Mouse (Mus musculus): ENCODE data around the gene Olfr6.

The Olfr6 gene

DNA sequence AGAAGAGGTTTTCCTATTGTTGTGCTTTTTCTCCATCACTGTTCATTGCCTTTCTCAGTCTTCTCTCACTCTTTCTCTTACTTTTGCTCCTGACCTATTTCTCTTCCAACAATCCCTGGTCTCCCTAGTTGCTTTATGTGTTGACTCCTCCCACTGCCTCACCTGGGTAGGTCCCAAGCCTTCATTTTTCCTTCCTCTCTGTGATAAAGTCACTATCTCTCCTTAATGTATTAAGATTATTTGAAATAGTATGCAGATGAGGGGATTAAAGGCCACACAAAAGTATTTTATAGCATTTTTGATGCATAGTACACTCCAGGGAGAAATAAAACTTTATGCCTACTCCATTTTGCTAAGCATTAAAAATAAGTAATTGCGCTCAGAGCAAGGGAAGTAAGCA is at the start of gene Olfr6:
Olfr6 (minus strand) TSS at position 101 of the 400 bp plus-strand sequence.
- DNase-seq (ENCODE audit: low spot score in 2 of 2), result no peak

DNA sequence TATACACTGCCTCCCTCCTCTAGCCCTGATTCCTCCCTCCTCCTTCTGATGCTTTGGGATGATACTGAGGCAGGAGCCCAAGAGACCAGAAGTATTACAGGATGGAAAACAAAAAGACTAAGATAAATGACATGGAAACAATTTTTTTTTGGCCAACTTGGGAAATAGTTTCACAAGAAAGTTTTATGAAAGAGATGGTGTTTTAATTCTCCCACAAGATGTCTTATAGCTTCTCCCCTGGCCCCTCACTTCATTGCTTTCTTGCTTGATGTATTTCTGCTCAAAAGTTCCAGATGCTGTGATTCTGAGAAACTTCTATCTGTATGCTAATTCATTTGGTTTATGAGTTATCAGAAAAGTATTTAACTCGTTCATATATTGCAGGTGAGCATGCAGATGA is 42.2 kb upstream of the Olfr6 start, which contains the start of gene Olfr2:
Olfr2 (minus strand) TSS at position 101 of the 400 bp plus-strand sequence.
- no peak for DNase-seq (ENCODE audit: low spot score in 2 of 2)

DNA sequence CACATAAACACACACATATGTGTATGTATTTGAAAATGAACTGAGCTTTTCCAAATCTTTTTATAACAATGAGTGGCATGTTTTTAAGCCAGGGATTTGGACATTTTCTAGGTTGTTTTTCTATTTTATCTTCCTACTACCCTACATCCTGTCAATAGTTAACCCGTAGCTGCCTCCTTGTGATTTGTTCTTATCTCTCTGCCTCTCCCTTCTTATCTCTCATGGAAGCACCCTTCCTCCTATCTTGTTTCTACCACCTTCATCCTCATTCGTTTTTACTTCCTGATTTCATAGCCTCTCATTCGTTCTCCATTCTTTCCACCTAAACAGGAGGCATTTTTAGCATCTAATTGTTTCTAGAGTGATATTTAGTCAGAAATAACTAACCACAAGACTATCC is 40.4 kb upstream of the Olfr6 start:
- DNase-seq (ENCODE audit: low spot score in 2 of 2), result no peak

DNA sequence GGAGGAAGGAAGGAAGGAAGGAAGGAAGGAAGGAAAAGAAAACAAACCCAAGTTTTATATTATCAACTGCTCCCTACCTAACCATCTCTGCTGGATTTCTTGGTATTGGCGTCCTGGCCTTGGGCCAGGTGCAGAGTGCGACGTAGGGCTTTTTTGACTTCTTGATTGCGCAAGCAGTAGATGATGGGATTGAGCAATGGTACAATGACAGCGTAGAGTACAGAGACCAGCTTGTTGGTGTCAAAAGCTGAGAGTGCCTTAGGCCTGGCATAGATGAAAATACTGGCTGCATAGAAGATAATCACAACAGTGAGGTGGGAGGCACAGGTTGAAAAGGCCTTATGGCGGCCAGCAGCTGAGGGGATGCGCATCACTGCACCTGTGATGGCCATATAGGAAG is 37.1 kb upstream of the Olfr6 start:
- no peak for DNase-seq (ENCODE audit: low spot score in 2 of 2)

DNA sequence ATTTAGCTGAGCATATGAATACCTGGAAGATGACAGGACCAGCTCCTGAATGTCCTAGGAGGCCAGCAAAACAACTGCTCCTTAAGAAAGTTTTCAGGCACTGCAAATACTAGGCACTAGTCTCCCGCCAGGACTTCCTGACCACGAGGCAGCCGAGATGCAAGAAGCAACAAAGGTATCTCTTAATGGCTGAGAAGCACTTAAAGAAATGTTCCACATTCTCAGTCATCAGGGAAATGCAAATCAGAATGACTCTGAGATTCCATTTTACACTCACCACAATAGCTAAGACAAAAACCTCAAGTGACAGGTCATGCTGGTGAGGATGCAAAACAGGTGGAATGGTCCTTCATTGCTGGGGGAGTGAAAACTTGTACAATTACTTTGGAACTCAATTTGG is 21.5 kb upstream of the Olfr6 start:
- DNase-seq (ENCODE audit: low spot score in 2 of 2), result no peak

DNA sequence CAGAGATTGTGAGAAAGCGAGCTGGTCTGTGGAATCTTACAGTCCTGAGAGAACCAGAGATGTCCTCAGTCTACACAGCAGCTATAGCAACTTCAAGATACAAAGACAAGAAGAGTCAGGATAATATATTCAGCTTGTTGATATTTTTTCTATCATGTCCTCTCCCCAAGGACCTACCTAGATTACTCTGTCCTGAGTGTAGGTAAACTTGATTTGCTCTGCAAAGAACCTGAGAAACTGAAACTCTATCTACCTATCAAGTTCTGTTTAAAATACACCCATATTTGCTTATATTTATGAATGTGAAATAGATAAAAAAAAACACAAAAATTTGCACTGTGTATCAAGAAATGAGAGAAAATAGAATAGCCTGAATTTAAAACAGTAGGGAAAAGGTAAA is 11.6 kb upstream of the Olfr6 start, which contains the start of gene Olfr711:
Olfr711 (minus strand) TSS at position 101 of the 400 bp plus-strand sequence.
- no peak for DNase-seq (ENCODE audit: low spot score in 2 of 2)

DNA sequence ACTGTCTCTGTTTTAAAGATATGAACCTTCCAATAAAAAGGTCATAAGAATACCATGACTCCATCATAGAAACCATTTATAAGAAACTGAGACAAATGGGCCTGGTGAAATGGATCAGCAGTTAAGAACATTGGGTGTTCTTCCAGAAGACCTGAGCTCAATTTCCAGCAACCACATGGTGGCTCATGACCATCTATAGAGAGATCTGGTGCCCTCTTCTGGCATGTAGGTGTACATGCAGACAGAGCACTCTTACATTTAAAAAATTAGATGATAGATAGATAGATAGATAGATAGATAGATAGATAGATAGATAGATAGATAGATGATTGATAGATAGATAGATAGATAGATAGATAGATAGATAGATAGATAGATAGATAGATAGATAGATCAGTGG is 3.8 kb upstream of the Olfr6 start:
- DNase-seq (ENCODE audit: low spot score in 2 of 2), result peak in 1 of 2 experiments; percentile 5

DNA sequence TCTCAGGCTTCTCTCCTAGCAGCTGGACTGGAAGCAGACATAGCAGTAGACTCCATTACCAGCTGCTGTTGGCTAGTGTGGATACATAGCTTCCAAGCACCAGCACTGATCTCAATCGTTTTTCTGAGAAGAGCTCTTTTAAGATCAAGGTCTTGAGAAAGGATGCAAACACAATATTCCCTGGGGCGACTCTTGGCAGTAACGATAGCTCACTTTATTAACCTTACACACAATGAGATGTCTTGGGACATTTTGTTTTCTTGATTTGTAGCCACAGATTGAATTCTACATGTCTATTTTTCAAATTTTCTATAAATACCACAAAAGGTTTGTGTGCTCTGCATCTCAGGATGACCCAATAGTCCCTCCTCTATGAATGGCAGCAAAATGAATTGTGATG is 15.5 kb downstream of the Olfr6 start, which contains the start of gene Olfr710:
Olfr710 (minus strand) TSS at position 101 of the 400 bp plus-strand sequence.
- no peak for DNase-seq (ENCODE audit: low spot score in 2 of 2)

DNA sequence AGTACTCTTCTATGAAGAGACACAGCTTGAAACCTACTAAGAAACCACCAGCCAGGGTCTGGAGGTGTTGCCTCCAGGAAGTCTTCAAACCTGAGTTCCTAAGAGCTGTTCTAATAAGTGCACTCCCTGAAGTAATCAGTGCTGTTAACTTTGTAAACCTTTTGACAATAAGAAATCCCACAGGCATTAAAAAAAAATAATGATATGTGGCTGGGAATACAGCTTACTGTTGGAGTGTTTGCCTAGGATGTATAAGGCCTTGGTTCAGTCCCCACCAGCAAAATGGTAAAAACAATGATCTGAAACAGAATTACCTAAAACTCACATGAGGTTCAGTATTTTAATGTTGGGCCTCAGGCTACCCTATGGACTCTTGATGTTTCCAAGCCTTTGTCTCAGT is 31.6 kb downstream of the Olfr6 start, which contains the start of gene Olfr709-ps1:
Olfr709-ps1 (minus strand) TSS at position 101 of the 400 bp plus-strand sequence.
- DNase-seq (ENCODE audit: low spot score in 2 of 2), result no peak

DNA sequence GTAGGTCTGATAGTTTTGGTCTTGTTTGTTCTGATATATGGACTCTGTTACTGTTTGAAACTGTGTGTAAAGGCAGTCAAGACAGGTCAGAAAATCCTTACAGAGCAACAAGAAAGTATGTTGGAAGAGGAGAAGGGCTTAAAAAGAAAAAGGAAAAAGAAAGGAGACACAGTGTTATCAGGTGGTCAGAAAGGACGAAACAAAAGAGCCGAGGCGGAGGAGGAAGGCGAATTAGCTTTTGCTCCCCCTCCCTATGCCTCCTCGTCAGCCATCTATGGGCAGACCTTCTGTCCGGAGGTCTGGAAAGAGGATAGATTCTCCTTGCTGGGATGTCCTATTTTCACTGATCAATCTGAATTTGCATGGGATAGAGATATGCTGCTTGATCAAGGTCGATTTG is 42.8 kb downstream of the Olfr6 start:
- DNase-seq (ENCODE audit: low spot score in 2 of 2), result peak; percentile 5 to 14

DNA sequence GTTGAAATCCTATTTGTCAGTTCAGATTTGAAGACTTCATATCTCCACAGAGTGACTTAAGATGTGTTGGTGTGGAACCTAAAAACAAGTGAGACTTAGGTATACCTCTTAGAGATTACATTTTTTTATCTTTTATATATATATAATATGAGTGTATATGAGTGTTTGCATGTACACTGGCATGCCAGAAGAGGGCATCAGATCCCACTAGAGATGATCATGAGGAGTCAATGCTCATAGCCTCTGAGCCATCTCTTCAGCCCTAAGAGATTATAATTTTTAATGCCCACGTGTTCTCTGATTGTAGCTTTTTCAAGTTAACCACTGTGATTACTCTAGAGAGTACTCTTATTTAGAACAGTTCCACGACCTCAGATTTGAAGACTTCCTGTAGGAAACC is 56.1 kb downstream of the Olfr6 start, which contains the start of gene Olfr1532-ps1:
Olfr1532-ps1 (plus strand) TSS at position 326 of the 400 bp plus-strand sequence.
- DNase-seq (ENCODE audit: low spot score in 2 of 2), result no peak
